Mouse (Mus musculus) spleen, postnatal 36 days (tissue): ENCODE data around the gene Scaf1.

Experiments
- DNase-seq, 2 experiments: peaks; one replicate each; pipeline ENCODE4 v3.0.0; 2022; ENCODE audit warnings: low spot score in 2 of 2, mixed read lengths in 1 of 2

Scaf1 gene

GRCm38 (mm10) chr7:44956266-44956665 lies 59.9 kb downstream of the Scaf1 start:
- DNase-seq = no peak

GRCm38 (mm10) chr7:44955628-44956027 lies 60.5 kb downstream of the Scaf1 start:
- DNase-seq = no peak

GRCm38 (mm10) chr7:44954091-44954885 lies 61.9 kb downstream of the Scaf1 start:
- no peak for DNase-seq

- no peak for DNase-seq
These were observed 62.6 kb downstream of the Scaf1 start for GRCm38 (mm10) chr7:44953561-44953960.
